Mouse (Mus musculus) heart, postnatal 36 days (tissue): ENCODE data around the gene Cd86. TPM values are rescaled to one million over a fixed set of nuclear protein-coding genes. Genes with fewer than 3 reads are reported as not detected.

Source experiments
- DNase-seq, 2 experiments: peaks; one replicate each; pipeline ENCODE4 v3.0.0; 2021 to 2022
- intact Hi-C: fragments of 180-260 bp; cut with DNase I; formaldehyde crosslinking; loops from one replicate; pipeline ENCODE4 v1.15.1; 2025
- total RNA-seq, 2 experiments: library from RNA; stranded (reverse); gene quantifications; 2 replicates each; pipeline ENCODE4 v1.2.3; 2021

Gene Cd86
- total RNA-seq: 1 to 10 TPM; 1.9 to 2.6 TPM

DNA sequence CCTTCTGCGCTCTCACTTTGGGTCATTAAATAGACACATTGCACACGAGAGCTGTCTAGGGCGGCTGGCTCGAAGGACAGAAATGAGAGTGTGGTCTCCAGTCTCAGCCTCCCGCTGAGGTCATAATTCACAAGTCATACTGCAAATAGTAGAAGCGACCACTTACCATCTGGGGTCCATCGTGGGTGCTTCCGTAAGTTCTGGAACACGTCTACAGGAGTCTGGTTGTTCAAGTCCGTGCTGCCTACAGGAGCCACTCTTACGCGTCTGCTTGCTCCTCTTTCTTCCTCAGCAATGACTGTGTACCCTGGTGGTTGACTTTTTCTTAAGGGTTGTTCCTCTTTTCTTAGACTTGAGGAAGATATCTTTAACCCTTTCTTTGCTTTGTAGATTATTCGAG is at the start of gene Cd86:
TSS of gene Cd86 (minus strand) at position 300 of the 400 bp plus-strand sequence.
- DNase-seq: peak; percentile 15 to 20
- intact Hi-C loops: no loop called here

- intact Hi-C loops: no loop called here
- DNase-seq: peak in 1 of 2 experiments; percentile 12
Measured at GRCm38 (mm10) chr16:36711760-36712159, 45.9 kb upstream of the Cd86 start.

DNA sequence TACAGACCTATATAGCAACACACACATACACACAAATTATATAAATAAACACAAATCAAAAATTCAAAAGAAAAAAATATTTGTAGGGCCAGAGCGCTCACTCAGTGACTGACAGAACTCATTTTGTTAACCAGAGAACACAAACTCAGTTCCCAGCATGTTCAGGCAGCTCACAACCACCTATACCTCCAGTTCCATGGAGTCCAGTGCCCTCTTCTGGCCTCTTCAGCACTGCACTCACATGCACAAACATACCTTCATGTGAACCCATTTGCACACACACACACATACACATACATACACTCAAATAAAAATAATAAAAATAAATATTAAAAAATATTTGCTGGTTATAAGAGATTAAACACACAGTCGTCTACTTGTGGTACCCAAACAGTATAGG is 44.9 kb upstream of the Cd86 start:
- no peak for DNase-seq
- intact Hi-C loops: no loop called here

GRCm38 (mm10) chr16:36709405-36709804 is 43.5 kb upstream of the Cd86 start:
- intact Hi-C loops: no loop called here
- no peak for DNase-seq

DNA sequence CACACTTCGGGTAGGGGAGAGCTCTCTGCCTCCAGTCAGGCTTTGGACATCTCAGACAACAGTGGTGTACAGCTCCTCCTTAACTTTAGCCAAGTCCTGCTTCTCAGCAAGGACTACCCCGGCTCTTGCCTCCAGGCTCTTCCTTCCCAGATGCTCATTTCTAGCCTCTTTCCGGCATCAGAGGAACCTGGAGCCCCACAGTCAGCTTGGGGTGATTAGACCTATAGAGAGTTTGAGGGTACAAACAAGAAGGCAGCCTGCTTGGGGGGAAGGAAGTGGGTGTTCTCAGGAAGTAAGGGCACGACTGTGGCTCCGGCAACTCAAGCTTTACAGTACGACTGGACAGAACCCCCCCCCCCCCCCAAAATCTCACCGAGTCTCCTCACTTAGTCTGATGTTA is 42.9 kb upstream of the Cd86 start:
- DNase-seq: no peak
- intact Hi-C loops: no loop called here

DNA sequence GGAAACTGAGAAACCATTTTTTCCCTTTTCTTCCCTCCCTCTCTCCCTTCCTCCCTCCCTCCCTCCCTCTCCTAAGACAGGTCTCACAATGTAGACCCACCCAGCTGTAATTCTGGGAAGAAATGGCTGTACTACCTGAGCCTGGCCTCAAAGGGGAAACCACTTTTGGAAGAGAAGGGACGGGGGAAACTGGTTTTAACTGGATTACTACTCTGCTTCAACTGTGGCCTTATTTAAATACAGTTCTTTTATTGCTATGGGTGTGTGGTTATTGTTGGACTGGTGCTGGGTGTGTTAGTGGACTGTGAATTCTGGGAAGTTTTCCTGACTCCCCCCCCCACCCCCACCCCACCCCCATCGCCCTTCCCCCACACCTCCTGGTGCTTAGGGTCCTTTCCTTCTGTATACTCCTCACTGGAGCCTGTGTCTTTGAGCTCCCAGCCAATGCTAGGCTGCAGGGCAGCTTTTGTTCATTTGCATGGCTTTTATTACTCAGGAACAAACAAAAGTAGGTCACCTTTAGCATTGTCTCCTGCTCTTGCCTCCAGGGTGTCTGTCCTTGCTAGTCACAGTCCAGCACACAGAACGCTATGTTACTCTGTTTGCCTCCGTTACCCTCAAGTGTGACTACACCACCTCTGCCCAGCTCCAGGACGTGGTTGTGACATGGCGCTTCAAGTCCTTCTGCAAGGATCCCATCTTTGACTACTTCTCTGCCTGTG is 42.0 kb upstream of the Cd86 start:
- DNase-seq: no peak
- intact Hi-C loops: no loop called here

DNA sequence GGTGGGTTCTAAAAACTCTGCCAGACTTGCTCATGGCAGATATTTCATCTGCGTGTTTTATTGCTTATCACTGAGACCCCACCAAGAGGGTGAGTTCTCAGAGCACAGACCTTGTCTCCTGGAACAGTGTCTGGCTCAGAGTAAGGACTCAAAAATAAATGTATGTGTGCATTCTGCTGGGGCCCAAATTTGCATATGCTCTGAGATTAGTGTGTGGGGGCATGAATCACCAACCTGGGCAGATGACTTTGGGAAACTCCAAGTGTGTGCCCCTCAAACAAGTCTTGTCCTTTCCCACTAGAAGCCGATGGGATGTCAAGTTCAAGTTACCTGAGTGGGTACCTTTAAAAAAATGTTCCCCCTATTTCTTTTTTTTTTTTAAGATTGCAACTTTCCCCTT is 34.6 kb upstream of the Cd86 start:
- DNase-seq: no peak
- intact Hi-C loops: no loop called here

- intact Hi-C loops: no loop called here
- DNase-seq: no peak
Measured at GRCm38 (mm10) chr16:36697331-36697730, 31.4 kb upstream of the Cd86 start.

GRCm38 (mm10) chr16:36694798-36695290 is 29.0 kb upstream of the Cd86 start:
- DNase-seq: no peak
- intact Hi-C loops: no loop called here

DNA sequence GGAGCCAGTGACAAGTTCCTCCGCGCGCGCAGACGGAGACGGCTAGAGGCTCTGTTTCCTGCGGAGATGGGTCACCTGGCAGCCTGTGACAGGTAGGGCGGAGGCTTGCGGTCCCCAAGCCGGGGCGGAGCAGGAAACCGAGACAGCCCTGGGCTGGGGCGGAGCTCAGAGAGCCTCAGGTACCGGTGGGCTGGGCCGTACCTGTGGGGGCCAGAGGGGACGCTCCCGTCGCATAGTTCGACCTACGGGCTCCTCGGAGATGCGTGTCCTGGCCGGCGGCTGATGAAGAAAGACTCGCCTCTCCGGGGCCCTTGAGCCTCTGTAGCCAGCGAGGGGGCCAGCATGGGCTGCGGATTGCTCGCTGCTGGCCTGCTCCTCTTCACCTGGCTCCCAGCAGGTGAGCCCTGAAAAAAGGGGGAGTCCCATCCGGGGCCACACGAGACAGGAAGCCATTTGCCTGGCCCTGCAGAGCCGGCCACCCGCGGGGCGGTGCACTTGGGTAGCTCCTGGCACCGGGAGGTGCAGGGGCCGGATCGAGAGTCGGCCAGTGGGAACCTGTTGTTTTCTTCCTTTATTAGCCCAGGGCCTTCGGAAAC is 28.0 kb upstream of the Cd86 start, which contains the start of gene Ildr1:
TSS of gene Ildr1 (plus strand) at position 161 of the 596 bp plus-strand sequence.
- intact Hi-C loops: no loop called here
- no peak for DNase-seq

GRCm38 (mm10) chr16:36691484-36691883 is 25.6 kb upstream of the Cd86 start:
- intact Hi-C loops: no loop called here

DNA sequence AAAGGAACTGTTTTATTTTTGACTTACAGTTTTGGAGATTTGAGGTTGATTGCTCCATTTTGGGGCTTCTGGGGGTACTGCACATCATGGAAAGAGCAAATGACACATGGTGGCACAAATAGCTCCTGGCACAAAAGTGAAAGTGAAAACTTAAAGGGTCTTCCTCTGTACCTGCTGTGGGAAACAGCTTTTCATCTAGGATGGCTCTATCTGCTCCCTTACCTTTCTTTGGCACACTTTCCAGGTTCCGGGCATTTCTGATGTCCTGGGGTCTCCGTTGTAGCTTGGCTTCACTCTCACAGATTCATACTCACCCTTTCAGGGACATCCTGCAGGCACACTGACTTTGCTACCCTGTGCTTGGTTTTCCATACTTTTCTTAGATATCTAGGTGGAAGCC is 22.2 kb upstream of the Cd86 start:
- intact Hi-C loops: no loop called here
- DNase-seq: no peak

More at GRCm38 (mm10) chr16:36691484-36691883, 25.6 kb upstream of the Cd86 start:
- no peak for DNase-seq

- intact Hi-C loops: no loop called here
- DNase-seq: no peak
Measured at GRCm38 (mm10) chr16:36684325-36684918, 18.5 kb upstream of the Cd86 start.

DNA sequence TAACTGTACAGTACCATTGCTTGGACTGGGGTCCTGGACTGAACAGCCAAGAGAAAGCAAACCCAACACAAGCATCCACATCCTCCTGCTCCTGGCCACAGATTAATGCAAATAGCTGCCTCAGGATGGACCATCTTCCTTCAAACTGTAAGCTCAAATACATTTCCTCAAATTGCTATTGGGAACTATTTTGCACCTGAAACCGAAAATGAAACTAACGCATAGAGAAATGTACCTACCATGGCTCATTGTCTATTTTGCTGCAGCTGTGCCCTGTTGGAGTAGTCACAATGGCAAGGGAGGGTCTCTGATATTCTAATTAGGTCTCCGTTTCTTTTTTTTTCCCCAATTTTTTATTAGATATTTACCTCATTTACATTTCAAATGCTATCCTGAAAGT is 15.9 kb upstream of the Cd86 start:
- DNase-seq: no peak
- intact Hi-C loops: no loop called here

DNA sequence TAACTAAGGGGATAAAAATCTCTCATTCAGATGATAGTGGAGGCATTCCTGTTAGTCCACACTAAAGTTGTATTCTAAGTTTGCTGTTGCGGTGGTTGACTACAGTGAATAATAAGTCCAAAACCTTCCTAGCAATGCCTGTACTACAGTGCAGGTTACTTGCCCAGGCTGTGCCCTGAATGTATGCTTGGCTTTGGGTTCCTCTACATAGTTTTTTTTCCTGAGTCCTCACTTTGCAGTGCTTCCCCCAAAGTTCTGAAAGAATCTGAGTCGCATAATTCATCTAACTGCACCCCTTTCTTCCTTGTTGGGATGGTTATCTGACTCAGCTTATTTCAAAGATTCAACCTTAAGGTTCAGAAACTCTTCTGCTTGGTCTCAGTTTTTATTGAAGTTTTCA is 10.0 kb upstream of the Cd86 start:
- DNase-seq: no peak
- intact Hi-C loops: no loop called here

DNA sequence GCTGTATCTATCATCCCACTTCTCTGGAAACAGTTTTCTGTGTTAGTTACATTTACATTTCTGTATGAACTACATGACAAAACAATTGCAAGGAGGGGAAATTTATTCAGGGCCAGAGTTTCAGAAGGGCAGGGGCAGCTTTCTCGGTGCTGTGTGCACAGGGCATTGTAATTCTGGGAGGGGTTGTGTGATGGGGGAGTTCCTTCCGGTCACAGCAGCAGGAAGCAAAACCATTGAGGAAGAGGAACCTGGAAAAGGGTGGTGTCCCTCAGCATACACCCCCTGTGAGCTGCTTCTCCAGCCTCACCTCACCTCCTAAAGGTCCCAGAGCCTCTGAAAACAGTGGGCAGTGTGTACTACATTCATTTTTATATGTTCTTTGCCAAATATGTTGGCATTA is 9.4 kb upstream of the Cd86 start:
- no peak for DNase-seq
- intact Hi-C loops: no loop called here

GRCm38 (mm10) chr16:36674457-36675204 is 8.8 kb upstream of the Cd86 start:
- no peak for DNase-seq
- intact Hi-C loops: no loop called here

- DNase-seq: no peak
- intact Hi-C loops: no loop called here
Measured at GRCm38 (mm10) chr16:36673196-36673595, 7.3 kb upstream of the Cd86 start.

DNA sequence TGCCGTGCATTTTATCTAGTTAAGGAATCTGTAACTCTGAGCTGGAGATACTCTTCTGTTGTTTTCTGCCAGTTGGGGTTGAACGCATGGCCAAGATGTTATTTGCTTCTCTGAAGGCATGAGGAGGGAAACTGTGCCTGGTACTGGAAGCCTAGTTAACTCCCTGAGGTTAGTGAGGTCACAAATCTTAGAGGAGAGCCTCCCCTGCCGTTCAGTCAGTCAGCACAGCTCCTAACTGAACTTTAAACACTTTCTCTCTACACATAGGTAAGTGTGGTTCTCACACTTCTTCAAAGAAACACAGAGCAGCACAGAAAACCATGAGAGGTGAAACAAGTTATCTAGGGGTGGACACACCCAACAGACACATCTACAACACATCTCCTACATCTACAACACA is 4.7 kb upstream of the Cd86 start:
- DNase-seq: no peak
- intact Hi-C loops: no loop called here

DNA sequence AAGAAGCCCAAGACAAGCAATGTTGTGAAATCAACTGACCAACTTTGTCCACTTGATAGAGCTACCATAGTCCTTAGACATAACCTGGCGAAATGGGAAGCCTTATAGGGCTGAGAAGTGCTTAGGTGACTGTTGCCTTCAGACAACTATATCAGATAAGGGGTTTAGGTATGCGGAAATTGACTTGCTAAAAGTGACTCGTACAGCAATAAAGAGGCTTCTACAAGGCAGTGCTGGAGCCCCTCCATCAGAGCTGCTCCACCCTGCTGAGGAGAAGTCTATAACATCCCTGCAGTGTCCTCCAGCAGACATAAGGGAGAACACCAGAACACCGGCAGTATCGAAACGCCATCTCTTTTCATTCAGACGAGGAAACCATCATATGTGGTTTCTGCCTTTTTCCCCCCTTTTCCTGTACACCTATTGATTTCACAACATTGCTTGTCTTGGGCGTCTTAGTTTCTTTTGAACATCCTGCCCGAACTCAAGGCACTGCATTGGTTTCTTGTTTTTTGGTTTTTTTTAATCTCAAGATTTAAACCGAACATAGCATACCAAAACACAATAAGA is 652 bp upstream of the Cd86 start:
- no peak for DNase-seq
- intact Hi-C loops: no loop called here

GRCm38 (mm10) chr16:36663484-36663883 is 2.4 kb downstream of the Cd86 start:
- intact Hi-C loops: no loop called here
- no peak for DNase-seq
